In the genomic region with DNA sequence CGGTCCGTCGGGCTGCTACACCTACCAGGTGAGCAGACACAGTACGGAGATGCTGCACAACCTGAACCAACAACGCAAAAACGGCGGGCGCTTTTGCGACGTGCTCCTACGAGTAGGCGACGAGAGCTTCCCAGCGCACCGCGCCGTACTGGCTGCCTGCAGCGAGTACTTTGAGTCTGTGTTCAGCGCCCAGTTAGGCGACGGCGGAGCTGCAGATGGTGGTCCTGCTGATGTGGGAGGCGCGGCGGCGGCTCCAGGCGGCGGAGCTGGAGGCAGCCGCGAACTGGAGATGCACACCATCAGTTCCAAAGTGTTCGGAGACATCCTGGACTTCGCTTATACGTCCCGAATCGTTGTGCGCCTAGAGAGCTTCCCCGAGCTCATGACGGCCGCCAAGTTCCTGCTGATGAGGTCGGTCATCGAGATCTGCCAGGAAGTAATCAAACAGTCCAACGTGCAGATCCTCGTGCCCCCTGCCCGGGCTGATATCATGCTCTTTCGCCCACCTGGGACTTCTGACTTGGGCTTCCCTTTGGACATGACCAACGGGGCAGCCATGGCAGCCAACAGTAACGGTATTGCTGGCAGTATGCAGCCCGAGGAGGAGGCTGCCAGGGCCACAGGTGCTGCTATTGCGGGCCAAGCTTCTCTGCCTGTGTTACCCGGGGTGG, we compare ENCODE assay signal across 9 mouse cellular contexts. TPM values are rescaled to one million over a fixed set of nuclear protein-coding genes. Genes with fewer than 3 reads are reported as not detected.
DNase-seq lines count a peak whose midpoint lies in the region; ATAC-seq lines count a peak whose summit lies in the region.
"Had no signal": no experiment of that assay in that cellular context is flagged by ENCODE, and none has a peak within 500 bp of the region (broad histone marks: within the 10 kb centered on the region; RNA-seq: fewer than 3 reads in every experiment).

No protein-coding gene starts in this region.

- WGBS in intestine, embryonic 14.5 days, result 0% methylated on average over 50 of the region's 50 CpGs
- WGBS in midbrain, embryonic 10.5 days, result 0% methylated on average over 50 of the region's 50 CpGs

- peak overlapping the region; percentile 100 for H3K27ac ChIP-seq in intestine, embryonic 14.5 days (ENCODE audit: low read depth)
- H3K27ac ChIP-seq in midbrain, embryonic 10.5 days (replicated peaks), result peak overlapping the region; percentile 100

- H3K4me2 ChIP-seq in intestine, embryonic 14.5 days (ENCODE audit: low read length), result peak overlapping the region; percentile 95

- peak overlapping the region; percentile 81 for H3K4me3 ChIP-seq in intestine, embryonic 14.5 days (ENCODE audit: low read depth, low read length)
- H3K4me3 ChIP-seq in midbrain, embryonic 10.5 days, result peak overlapping the region; percentile 95

- H3K27me3 ChIP-seq in intestine, embryonic 14.5 days (replicated peaks; ENCODE audit: control insufficient read depth, insufficient read depth, low read length), result no peaks in the 10 kb centered on the region
- no peaks in the 10 kb centered on the region for H3K27me3 ChIP-seq in midbrain, embryonic 10.5 days (ENCODE audit: low read depth, poor library complexity, severe bottlenecking)
- H3K27me3 ChIP-seq: Patski had no signal

- DNase-seq in cerebellum, adult 11-12 months, result peak; percentile 79
- DNase-seq in cerebellum, adult 11 months, result no peak
- peak; percentile 60 for DNase-seq in cerebellum, adult 8-10 months
- DNase-seq in frontal cortex, postnatal 10 days (ENCODE audit: low spot score in 2 of 2), result peak; percentile 57 to 68
- peak; percentile 76 for DNase-seq in intestine, embryonic 14.5 days (ENCODE audit: low spot score)
- DNase-seq in left cerebral cortex, postnatal 25 days (ENCODE audit: low spot score in 2 of 2), result peak; percentile 75 to 80
- DNase-seq in midbrain, embryonic 10.5 days (ENCODE audit: low spot score), result peak; percentile 54
- peak; percentile 16 to 56 for DNase-seq in spleen, adult 18-20 months

- H3K9ac ChIP-seq in intestine, embryonic 14.5 days (ENCODE audit: low read length), result peak overlapping the region; percentile 98

- no peaks in the 10 kb centered on the region for H3K9me3 ChIP-seq in intestine, embryonic 14.5 days (ENCODE audit: control insufficient read depth, low read length)
- no peaks in the 10 kb centered on the region; the same call in 1 of the 2 replicates for H3K9me3 ChIP-seq in midbrain, embryonic 10.5 days (replicated peaks)

- intact Hi-C loops in left cerebral cortex, postnatal 25 days (cut with DNase I), result loop anchor here (1.0 kb wide), 1 partner anchor 24 kb away; a partner anchor contains a TSS

- ATAC-seq in intestine, embryonic 14.5 days (replicated peaks; ENCODE audit: low FRiP score, low TSS enrichment, low read depth), result no peak

- peaks cover 26% of the 10 kb centered on the region for H3K36me3 ChIP-seq in intestine, embryonic 14.5 days (ENCODE audit: control insufficient read depth, insufficient read depth, low read length)
- peaks cover 42% of the 10 kb centered on the region for H3K36me3 ChIP-seq in midbrain, embryonic 10.5 days

- peaks cover 30% of the 10 kb centered on the region for H3K4me1 ChIP-seq in intestine, embryonic 14.5 days (replicated peaks; ENCODE audit: control insufficient read depth, insufficient read depth, low read length)
- peaks cover 57% of the 10 kb centered on the region for H3K4me1 ChIP-seq in midbrain, embryonic 10.5 days

RNA-seq across cellular contexts. Expression of a gene that starts 2.1 kb away (rescaled TPM):
- 50.1 and 50.6 TPM in 2 replicates for polyA plus RNA-seq in intestine, embryonic 14.5 days (2014; fragmentation: Nextera tagmentation; extraction: Ambion mirVana)
- 10 to 100 TPM; 40.6 to 40.9 TPM for total RNA-seq in left cerebral cortex, postnatal 25 days (2021)
- polyA plus RNA-seq in midbrain, embryonic 10.5 days (2016; fragmentation: Nextera tagmentation; extraction: Ambion mirVana), result 112 and 122 TPM in 2 replicates

RNA-seq across cellular contexts. Expression of a gene that starts 24.6 kb away (rescaled TPM):
- polyA plus RNA-seq in intestine, embryonic 14.5 days (2014; fragmentation: Nextera tagmentation; extraction: Ambion mirVana), result 221 and 234 TPM in 2 replicates
- 10 to 100 TPM; 86.8 to 97.5 TPM for total RNA-seq in left cerebral cortex, postnatal 25 days (2021)
- polyA plus RNA-seq in midbrain, embryonic 10.5 days (2016; fragmentation: Nextera tagmentation; extraction: Ambion mirVana), result 342 and 344 TPM in 2 replicates

RNA-seq across cellular contexts. Expression of a gene that starts 39.4 kb away (rescaled TPM):
- polyA plus RNA-seq in intestine, embryonic 14.5 days (2014; fragmentation: Nextera tagmentation; extraction: Ambion mirVana), result 9.9 and 14.1 TPM in 2 replicates
- 10 to 100 TPM; 26.3 to 29.1 TPM for total RNA-seq in left cerebral cortex, postnatal 25 days (2021)
- 7.4 and 13.0 TPM in 2 replicates for polyA plus RNA-seq in midbrain, embryonic 10.5 days (2016; fragmentation: Nextera tagmentation; extraction: Ambion mirVana)
